Mouse (Mus musculus): ENCODE results near the gene Taf12. TPM values are rescaled to one million over a fixed set of nuclear protein-coding genes. Genes with fewer than 3 reads are reported as not detected.
"Not testable (repeated sequence)": the region's sequence is repeated elsewhere in the genome, so short reads cannot be mapped to it uniquely, and the experiment has no call there.

The Taf12 gene
- polyA plus RNA-seq, 1 experiment from 2014 or later = 39.8 TPM

GRCm38 (mm10) chr4:132266835-132267349 is 7.3 kb upstream of the Taf12 start:
- Histone ChIP-seq H3K4me3 (ENCODE audit: low read length) (no peak overlapping the region), H3K9me3 (ENCODE audit: control insufficient read depth, low read length) (no peaks in the 10 kb centered on the region), H3K4me2 (ENCODE audit: low read depth, low read length) (no peak overlapping the region), H3K9ac (ENCODE audit: low read depth, low read length) (no peak overlapping the region), H3K36me3 (ENCODE audit: control insufficient read depth, insufficient read depth, low read length) (no peaks in the 10 kb centered on the region), H3K27me3 (replicated peaks; ENCODE audit: control insufficient read depth, insufficient read depth, low read length) (no peaks in the 10 kb centered on the region), H3K4me1 (ENCODE audit: control insufficient read depth, insufficient read depth, low read length) (no peaks in the 10 kb centered on the region; the same call in 1 of the 2 replicates), H3K27ac (ENCODE audit: low read length) (no peak overlapping the region)
- ATAC-seq = no peak
- WGBS = 82% methylated on average over 3 of the region's 3 CpGs

DNA sequence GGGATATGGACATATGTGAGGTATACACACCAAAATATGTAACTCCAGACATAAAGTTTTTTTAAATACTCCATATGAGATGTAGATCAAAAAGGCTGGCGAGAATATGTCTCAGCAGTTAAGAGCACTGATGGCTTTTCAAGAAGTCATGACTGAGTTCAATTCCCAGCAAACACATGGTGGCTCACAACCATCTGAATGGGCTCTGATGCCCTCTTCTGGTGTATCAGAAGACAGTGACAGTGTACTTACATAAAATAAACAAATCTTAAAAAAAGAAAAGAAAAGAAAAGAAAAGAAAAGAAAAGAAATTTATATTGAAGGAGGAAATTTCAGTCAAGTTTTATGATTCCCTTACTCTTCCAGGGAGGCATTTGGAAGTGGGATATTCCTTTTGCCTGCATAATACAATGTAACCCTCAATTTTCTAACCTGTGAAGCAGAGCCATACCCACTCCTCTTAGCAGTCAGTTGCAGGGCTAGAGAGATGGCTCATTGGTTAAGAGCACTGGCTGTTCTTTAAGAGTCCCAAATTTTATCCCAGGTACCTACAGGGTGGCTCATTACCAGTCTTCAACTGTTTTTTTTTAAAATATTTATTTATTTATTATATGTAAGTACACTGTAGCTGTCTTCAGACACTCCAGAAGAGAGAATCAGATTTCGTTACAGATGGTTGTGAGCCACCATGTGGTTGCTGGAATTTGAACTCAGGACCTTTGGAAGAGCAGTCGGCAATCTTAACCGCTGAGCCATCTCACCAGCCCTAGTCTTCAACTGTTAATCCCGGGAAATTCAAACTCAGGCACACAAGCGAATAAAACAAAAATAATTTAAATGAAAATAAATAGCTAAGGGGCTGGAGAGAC is 5.1 kb upstream of the Taf12 start:
- Histone ChIP-seq H3K9ac (ENCODE audit: low read depth, low read length) (no peak overlapping the region), H3K4me2 (ENCODE audit: low read depth, low read length) (no peak overlapping the region), H3K36me3 (ENCODE audit: control insufficient read depth, insufficient read depth, low read length) (no peaks in the 10 kb centered on the region), H3K9me3 (ENCODE audit: control insufficient read depth, low read length) (no peaks in the 10 kb centered on the region), H3K27ac (ENCODE audit: low read length) (peak overlapping the region; percentile 86), H3K4me1 (ENCODE audit: control insufficient read depth, insufficient read depth, low read length) (peaks cover 8% of the 10 kb centered on the region), H3K27me3 (replicated peaks; ENCODE audit: control insufficient read depth, insufficient read depth, low read length) (no peaks in the 10 kb centered on the region), H3K4me3 (ENCODE audit: low read length) (no peak overlapping the region)
- peak; percentile 1; the same call in 1 of the 2 replicates for ATAC-seq
- 9% methylated on average over 6 of the region's 6 CpGs for WGBS

DNA sequence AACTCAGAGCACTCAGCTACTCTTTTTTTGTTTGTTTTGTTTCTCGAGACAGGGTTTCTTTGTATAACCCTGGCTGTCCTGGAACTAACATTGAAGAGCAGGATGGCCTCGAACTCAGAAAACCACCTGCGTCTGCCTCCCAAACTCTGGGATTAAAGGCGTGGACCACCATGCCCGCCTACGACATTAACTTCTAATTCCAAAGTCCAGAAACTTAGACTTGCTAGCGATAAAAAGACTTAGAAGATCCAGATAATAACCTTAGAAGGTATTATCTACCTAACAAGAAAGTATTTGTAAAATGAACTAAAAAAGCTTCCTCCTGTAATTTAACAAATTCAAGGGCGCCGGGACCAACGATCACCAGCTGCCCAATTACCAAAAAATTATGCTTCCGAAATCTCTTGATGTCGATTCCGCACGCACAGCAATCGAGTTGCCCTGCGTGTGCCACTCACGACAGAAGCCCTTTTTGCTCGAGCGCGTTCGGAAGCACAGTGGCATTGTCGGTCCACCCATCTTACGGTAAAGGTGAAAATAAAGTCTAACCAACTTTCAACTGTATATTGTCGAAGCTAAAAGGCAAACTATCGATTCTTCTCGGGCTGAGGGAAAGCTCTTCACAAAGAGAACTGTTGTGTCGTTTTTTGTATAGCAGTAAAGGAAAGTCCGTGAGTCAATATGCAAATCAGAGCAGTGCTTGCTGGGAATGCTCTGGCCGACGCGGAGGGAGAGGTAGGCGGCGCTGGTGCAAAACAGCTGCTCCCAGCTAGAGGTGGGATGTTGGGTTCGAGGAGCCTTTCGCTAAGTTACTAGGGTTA is 4.2 kb upstream of the Taf12 start:
- Histone ChIP-seq H3K4me2 (ENCODE audit: low read depth, low read length) (peak overlapping the region; percentile 76), H3K27ac (ENCODE audit: low read length) (peak overlapping the region; percentile 86), H3K27me3 (replicated peaks; ENCODE audit: control insufficient read depth, insufficient read depth, low read length) (no peaks in the 10 kb centered on the region), H3K4me1 (ENCODE audit: control insufficient read depth, insufficient read depth, low read length) (peaks cover 8% of the 10 kb centered on the region), H3K4me3 (ENCODE audit: low read length) (peak overlapping the region; percentile 44), H3K36me3 (ENCODE audit: control insufficient read depth, insufficient read depth, low read length) (no peaks in the 10 kb centered on the region), H3K9me3 (ENCODE audit: control insufficient read depth, low read length) (no peaks in the 10 kb centered on the region), H3K9ac (ENCODE audit: low read depth, low read length) (peak overlapping the region; percentile 58)
- under 1% methylated on average over 35 of the region's 35 CpGs for WGBS
- peak; percentile 79 for ATAC-seq

DNA sequence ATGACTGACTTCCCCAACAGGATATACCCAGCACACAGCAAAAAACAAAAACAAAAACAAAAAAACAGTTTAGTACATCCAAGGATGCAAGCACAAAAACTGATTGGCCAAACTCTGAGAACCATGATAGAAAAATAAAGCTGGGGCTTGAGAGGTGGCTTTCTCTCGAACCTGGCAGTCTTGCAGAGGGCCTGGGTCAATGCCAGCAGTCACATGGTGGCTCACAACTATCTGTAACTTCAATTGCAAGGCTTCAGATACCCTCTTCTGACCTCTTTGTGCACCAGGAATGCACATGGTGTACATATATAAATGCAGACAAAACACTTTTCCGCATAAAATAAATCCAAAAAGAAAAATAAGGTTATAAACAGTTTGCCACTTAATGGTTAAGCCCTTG is 1.0 kb upstream of the Taf12 start:
- peak overlapping the region; percentile 94 for H3K4me2 ChIP-seq (ENCODE audit: low read depth, low read length)
- 59% methylated on average over 2 of the region's 2 CpGs for WGBS
- H3K27me3 ChIP-seq (replicated peaks; ENCODE audit: control insufficient read depth, insufficient read depth, low read length) = no peaks in the 10 kb centered on the region
- peak overlapping the region; percentile 94; the same call in 1 of the 2 replicates for H3K9ac ChIP-seq (ENCODE audit: low read depth, low read length)
- H3K4me3 ChIP-seq (ENCODE audit: low read length) = peak overlapping the region; percentile 83
- H3K9me3 ChIP-seq (ENCODE audit: control insufficient read depth, low read length) = no peaks in the 10 kb centered on the region
- no peaks in the 10 kb centered on the region for H3K36me3 ChIP-seq (ENCODE audit: control insufficient read depth, insufficient read depth, low read length)
- H3K27ac ChIP-seq (ENCODE audit: low read length) = no peak overlapping the region
- peaks cover 8% of the 10 kb centered on the region for H3K4me1 ChIP-seq (ENCODE audit: control insufficient read depth, insufficient read depth, low read length)
- no peak for ATAC-seq

DNA sequence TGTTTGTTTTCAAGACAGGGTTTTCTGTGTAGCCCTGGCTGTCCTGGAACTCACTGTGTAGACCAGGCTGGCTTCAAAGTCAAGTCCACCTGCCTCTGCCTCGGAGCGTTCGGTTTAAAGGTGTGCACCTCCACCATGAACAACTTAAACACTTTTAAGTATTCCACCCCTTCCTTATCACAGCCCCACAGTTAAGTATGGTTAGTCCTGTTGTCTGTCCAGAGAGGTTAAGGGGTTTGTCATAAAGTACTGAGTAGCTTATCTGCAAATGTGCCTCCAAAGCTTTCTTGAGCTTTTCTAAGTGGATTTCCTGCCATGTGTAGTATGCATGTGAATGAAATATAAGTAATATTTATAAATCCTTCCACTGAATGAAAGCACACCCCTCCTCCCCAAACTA is 1.8 kb downstream of the Taf12 start:
- 90% methylated on average over 3 of the region's 3 CpGs for WGBS
- H3K27me3 ChIP-seq (replicated peaks; ENCODE audit: control insufficient read depth, insufficient read depth, low read length) = no peaks in the 10 kb centered on the region
- H3K36me3 ChIP-seq (ENCODE audit: control insufficient read depth, insufficient read depth, low read length) = no peaks in the 10 kb centered on the region
- no peaks in the 10 kb centered on the region for H3K9me3 ChIP-seq (ENCODE audit: control insufficient read depth, low read length)
- peaks cover 8% of the 10 kb centered on the region for H3K4me1 ChIP-seq (ENCODE audit: control insufficient read depth, insufficient read depth, low read length)
- no peak overlapping the region for H3K9ac ChIP-seq (ENCODE audit: low read depth, low read length)
- no peak overlapping the region for H3K4me3 ChIP-seq (ENCODE audit: low read length)
- no peak for ATAC-seq
- no peak overlapping the region for H3K27ac ChIP-seq (ENCODE audit: low read length)
- no peak overlapping the region for H3K4me2 ChIP-seq (ENCODE audit: low read depth, low read length)

DNA sequence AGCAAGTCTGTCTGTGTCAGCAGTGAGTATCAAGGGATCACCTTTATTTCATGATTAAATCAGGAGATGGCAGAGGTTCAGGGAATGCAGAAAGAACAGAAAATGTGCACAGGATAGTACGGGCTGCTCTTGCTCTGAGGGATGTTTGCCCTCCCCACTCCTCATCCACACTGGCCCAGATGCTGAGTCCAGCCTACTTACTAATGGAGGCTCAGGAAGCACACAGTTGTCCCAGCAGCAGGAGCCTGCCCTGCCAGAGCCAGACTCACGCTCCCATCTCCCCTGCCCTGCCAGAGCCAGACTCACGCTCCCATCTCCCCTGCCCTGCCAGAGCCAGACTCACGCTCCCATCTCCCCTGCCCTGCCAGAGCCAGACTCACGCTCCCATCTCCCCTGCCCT is 14.7 kb downstream of the Taf12 start:
- not testable (repeated sequence) for H3K9ac ChIP-seq (ENCODE audit: low read depth, low read length); H3K4me3 ChIP-seq (ENCODE audit: low read length); H3K27me3 ChIP-seq (replicated peaks; ENCODE audit: control insufficient read depth, insufficient read depth, low read length); H3K4me1 ChIP-seq (ENCODE audit: control insufficient read depth, insufficient read depth, low read length); ATAC-seq; H3K27ac ChIP-seq (ENCODE audit: low read length); H3K4me2 ChIP-seq (ENCODE audit: low read depth, low read length); H3K9me3 ChIP-seq (ENCODE audit: control insufficient read depth, low read length)
- peaks cover 13% of the 10 kb centered on the region for H3K36me3 ChIP-seq (ENCODE audit: control insufficient read depth, insufficient read depth, low read length)
- WGBS = 73% methylated on average over 2 of the region's 5 CpGs

DNA sequence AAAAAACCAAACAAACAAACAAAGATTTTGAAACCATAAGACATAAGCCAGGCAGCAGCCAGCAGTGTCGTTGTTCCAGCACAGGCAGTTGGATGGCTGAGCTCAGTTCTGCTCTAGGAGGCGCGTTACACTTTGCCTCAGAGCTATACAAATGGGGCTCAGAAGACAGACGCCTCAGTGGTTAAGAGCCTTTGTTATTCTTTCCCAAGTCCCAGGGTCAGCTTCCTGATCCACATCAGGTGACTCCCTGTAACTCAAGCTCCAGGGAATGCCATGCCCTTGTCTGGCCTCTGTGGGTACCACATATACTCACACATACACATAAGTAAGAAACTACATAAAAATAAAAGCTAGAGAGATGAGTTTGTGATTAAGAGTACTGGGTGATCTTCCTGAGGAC is 16.9 kb downstream of the Taf12 start:
- peaks cover 9% of the 10 kb centered on the region for H3K36me3 ChIP-seq (ENCODE audit: control insufficient read depth, insufficient read depth, low read length)
- H3K4me1 ChIP-seq (ENCODE audit: control insufficient read depth, insufficient read depth, low read length) = no peaks in the 10 kb centered on the region
- H3K9me3 ChIP-seq (ENCODE audit: control insufficient read depth, low read length) = no peaks in the 10 kb centered on the region
- H3K27me3 ChIP-seq (replicated peaks; ENCODE audit: control insufficient read depth, insufficient read depth, low read length) = no peaks in the 10 kb centered on the region
- no peak overlapping the region for H3K9ac ChIP-seq (ENCODE audit: low read depth, low read length)
- 94% methylated on average over 4 of the region's 4 CpGs for WGBS
- no peak overlapping the region for H3K27ac ChIP-seq (ENCODE audit: low read length)
- no peak overlapping the region for H3K4me2 ChIP-seq (ENCODE audit: low read depth, low read length)
- H3K4me3 ChIP-seq (ENCODE audit: low read length) = no peak overlapping the region
- no peak for ATAC-seq

GRCm38 (mm10) chr4:132291624-132292335 is 17.6 kb downstream of the Taf12 start:
- Histone ChIP-seq H3K27me3 (replicated peaks; ENCODE audit: control insufficient read depth, insufficient read depth, low read length) (no peaks in the 10 kb centered on the region), H3K9ac (ENCODE audit: low read depth, low read length) (no peak overlapping the region), H3K9me3 (ENCODE audit: control insufficient read depth, low read length) (no peaks in the 10 kb centered on the region), H3K4me1 (ENCODE audit: control insufficient read depth, insufficient read depth, low read length) (no peaks in the 10 kb centered on the region), H3K27ac (ENCODE audit: low read length) (no peak overlapping the region), H3K36me3 (ENCODE audit: control insufficient read depth, insufficient read depth, low read length) (peaks cover 9% of the 10 kb centered on the region), H3K4me2 (ENCODE audit: low read depth, low read length) (no peak overlapping the region), H3K4me3 (ENCODE audit: low read length) (no peak overlapping the region)
- WGBS = 83% methylated on average over 12 of the region's 12 CpGs
- ATAC-seq = no peak

GRCm38 (mm10) chr4:132292988-132293387 is 18.8 kb downstream of the Taf12 start:
- ATAC-seq = no peak
- WGBS = 48% methylated on average over 4 of the region's 4 CpGs

More at GRCm38 (mm10) chr4:132292988-132293387, 18.8 kb downstream of the Taf12 start:
- H3K27ac ChIP-seq (ENCODE audit: low read length) = no peak overlapping the region
- peaks cover 9% of the 10 kb centered on the region for H3K36me3 ChIP-seq (ENCODE audit: control insufficient read depth, insufficient read depth, low read length)
- no peaks in the 10 kb centered on the region for H3K4me1 ChIP-seq (ENCODE audit: control insufficient read depth, insufficient read depth, low read length)
- H3K9me3 ChIP-seq (ENCODE audit: control insufficient read depth, low read length) = no peaks in the 10 kb centered on the region
- no peaks in the 10 kb centered on the region for H3K27me3 ChIP-seq (replicated peaks; ENCODE audit: control insufficient read depth, insufficient read depth, low read length)
- H3K9ac ChIP-seq (ENCODE audit: low read depth, low read length) = no peak overlapping the region
- no peak overlapping the region for H3K4me2 ChIP-seq (ENCODE audit: low read depth, low read length)
- H3K4me3 ChIP-seq (ENCODE audit: low read length) = no peak overlapping the region

All from intestine, embryonic 16.5 days (tissue).